Mouse (Mus musculus) hindbrain, postnatal 0 days (tissue): ENCODE data around the gene Gm5485. TPM values are rescaled to one million over a fixed set of nuclear protein-coding genes. Genes with fewer than 3 reads are reported as not detected.
A peak's percentile ranks its signal among the peaks of the same experiment; 100 is the strongest.

Source experiments
- ATAC-seq: fragments of 200-750 bp; cut with Nextera tagmentation; 2 replicates; pipeline ENCODE4 v1.8.0; 2017; ENCODE audit warnings: mild to moderate bottlenecking, moderate TSS enrichment, moderate library complexity
- DNase-seq: peaks from one replicate; pipeline ENCODE4 v3.0.0-alpha.2; 2015; ENCODE audit warnings: low spot score
- H3K27ac ChIP-seq: fragments of 300-500 bp; sonication (generic); 2 replicates; pipeline ENCODE4 v1.5.1; 2014; ENCODE audit warnings: mild to moderate bottlenecking
- H3K27me3 ChIP-seq: fragments of 300-500 bp; sonication (generic); 2 replicates; pipeline ENCODE4 v1.6.1; 2014; ENCODE audit warnings: low read length, mixed read lengths; ENCODE audit not compliant: insufficient read depth
- H3K36me3 ChIP-seq: fragments of 300-500 bp; sonication (generic); 2 replicates; pipeline ENCODE4 v1.6.1; 2014; ENCODE audit warnings: low read length, mixed read lengths; ENCODE audit not compliant: insufficient read depth
- H3K4me1 ChIP-seq: fragments of 300-500 bp; sonication (generic); 2 replicates; pipeline ENCODE4 v1.6.1; 2014; ENCODE audit warnings: antibody characterized with exemption, low read length, mixed read lengths; ENCODE audit not compliant: insufficient read depth
- H3K4me2 ChIP-seq: fragments of 300-500 bp; sonication (generic); 2 replicates; pipeline ENCODE4 v1.6.1; 2014; ENCODE audit warnings: low read depth, mild to moderate bottlenecking, low read length, moderate library complexity, mixed read lengths
- H3K4me3 ChIP-seq: fragments of 300-500 bp; sonication (generic); 2 replicates; pipeline ENCODE4 v1.5.1; 2014; ENCODE audit warnings: low read length
- H3K9ac ChIP-seq: fragments of 300-500 bp; sonication (generic); replicated peaks from 2 replicates; pipeline ENCODE4 v1.6.1; 2014; ENCODE audit warnings: mild to moderate bottlenecking, low read length, moderate library complexity, mixed read lengths
- H3K9me3 ChIP-seq: fragments of 300-500 bp; sonication (generic); 2 replicates; pipeline ENCODE4 v1.6.1; 2016; ENCODE audit warnings: low read length, mixed read lengths
- CTCF ChIP-seq: IDR thresholded peaks from 2 replicates; pipeline ENCODE4 v1.5.1; 2016; ENCODE audit warnings: antibody characterized with exemption, control low read depth, low read depth
- WGBS: fragments of 180-500 bp; shearing (Covaris S2); extraction: QIAGEN DNeasy Blood & Tissue Kit; methylation state at CpG from one replicate; pipeline ENCODE4 v1.1.7; 2014; 5-methylcytosine and 5-hydroxymethylcytosine counted together
- polyA plus RNA-seq: library from polyadenylated mRNA; unstranded; fragments of >200 nt; fragmentation: Nextera tagmentation; extraction: Ambion mirVana; gene quantifications from 2 replicates; pipeline ENCODE4 v1.2.1, GENCODE M21; 2015
- total RNA-seq: library from RNA; depleted of rRNA; stranded (reverse); fragments of >200 nt; gene quantifications from 2 replicates; pipeline ENCODE4 v1.2.3, GENCODE M21; 2014; rRNA removed

Gene Gm5485
- total and polyA plus RNA-seq, 2 experiments from 2014 or later, result not detected

GRCm38 (mm10) chr16:48373711-48374485 lies 38.3 kb downstream of the Gm5485 start:
- H3K27me3 ChIP-seq, result no peaks in the 10 kb centered on the region
- WGBS, result 74% methylated on average over 7 of the region's 7 CpGs

GRCm38 (mm10) chr16:48372461-48372860 lies 39.8 kb downstream of the Gm5485 start:
- DNase-seq, result peak; percentile 72
- H3K27me3 ChIP-seq, result no peaks in the 10 kb centered on the region
- H3K27ac ChIP-seq, result no peak overlapping the region
- H3K4me2 ChIP-seq, result no peak overlapping the region
- H3K9ac ChIP-seq, result no peak overlapping the region
- peak; percentile 92 for ATAC-seq
- TF ChIP-seq CTCF, result no peak
- H3K36me3 ChIP-seq, result no peaks in the 10 kb centered on the region
- H3K4me3 ChIP-seq, result no peak overlapping the region
- 64% methylated on average over 6 of the region's 6 CpGs for WGBS
- H3K9me3 ChIP-seq, result no peaks in the 10 kb centered on the region
- no peaks in the 10 kb centered on the region for H3K4me1 ChIP-seq

More at GRCm38 (mm10) chr16:48373711-48374485, 38.3 kb downstream of the Gm5485 start:
- ATAC-seq, result no peak
- TF ChIP-seq CTCF, result no peak
- H3K4me2 ChIP-seq, result no peak overlapping the region
- H3K4me3 ChIP-seq, result no peak overlapping the region
- H3K9me3 ChIP-seq, result no peaks in the 10 kb centered on the region
- H3K4me1 ChIP-seq, result no peaks in the 10 kb centered on the region
- DNase-seq, result no peak
- H3K9ac ChIP-seq, result no peak overlapping the region
- no peaks in the 10 kb centered on the region for H3K36me3 ChIP-seq
- H3K27ac ChIP-seq, result no peak overlapping the region

- TF ChIP-seq CTCF, result no peak
- no peak overlapping the region for H3K27ac ChIP-seq
- WGBS, result 73% methylated on average over 2 of the region's 2 CpGs
- H3K9me3 ChIP-seq, result no peaks in the 10 kb centered on the region
- H3K4me1 ChIP-seq, result no peaks in the 10 kb centered on the region
- no peaks in the 10 kb centered on the region for H3K36me3 ChIP-seq
- H3K4me3 ChIP-seq, result no peak overlapping the region
- H3K27me3 ChIP-seq, result no peaks in the 10 kb centered on the region
- ATAC-seq (peak; percentile 27; the same call in 1 of the 2 replicates), DNase-seq (no peak)
- H3K9ac ChIP-seq, result no peak overlapping the region
- H3K4me2 ChIP-seq, result no peak overlapping the region
Observed at GRCm38 (mm10) chr16:48368096-48368495, 44.1 kb downstream of the Gm5485 start.

- Histone ChIP-seq H3K27ac (no peak overlapping the region), H3K9me3 (no peaks in the 10 kb centered on the region), H3K27me3 (no peaks in the 10 kb centered on the region), H3K4me3 (no peak overlapping the region), H3K9ac (no peak overlapping the region), H3K36me3 (no peaks in the 10 kb centered on the region), H3K4me2 (no peak overlapping the region), H3K4me1 (no peaks in the 10 kb centered on the region)
- WGBS, result 95% methylated on average over 5 of the region's 5 CpGs
- DNase-seq, result no peak
- TF ChIP-seq CTCF, result peak; percentile 41
- ATAC-seq, result no peak
Observed at GRCm38 (mm10) chr16:48366801-48367200, 45.4 kb downstream of the Gm5485 start.

- ATAC-seq (peak; percentile 89), DNase-seq (peak; percentile 64)
- no peak overlapping the region for H3K4me2 ChIP-seq
- H3K36me3 ChIP-seq, result no peaks in the 10 kb centered on the region
- no peaks in the 10 kb centered on the region for H3K27me3 ChIP-seq
- TF ChIP-seq CTCF, result no peak
- no peaks in the 10 kb centered on the region for H3K4me1 ChIP-seq
- no peaks in the 10 kb centered on the region for H3K9me3 ChIP-seq
- WGBS, result 62% methylated on average over 12 of the region's 12 CpGs
- H3K27ac ChIP-seq, result no peak overlapping the region
- H3K4me3 ChIP-seq, result no peak overlapping the region
- no peak overlapping the region for H3K9ac ChIP-seq
Observed at GRCm38 (mm10) chr16:48360887-48361286, 51.3 kb downstream of the Gm5485 start.

GRCm38 (mm10) chr16:48356417-48356816 lies 55.8 kb downstream of the Gm5485 start:
- WGBS, result 91% methylated on average over 1 of the region's 1 CpGs

GRCm38 (mm10) chr16:48355716-48356115 lies 56.5 kb downstream of the Gm5485 start:
- H3K4me1 ChIP-seq, result no peaks in the 10 kb centered on the region
- H3K27ac ChIP-seq, result no peak overlapping the region
- no peaks in the 10 kb centered on the region for H3K27me3 ChIP-seq
- H3K4me2 ChIP-seq, result no peak overlapping the region
- no peak overlapping the region for H3K4me3 ChIP-seq
- TF ChIP-seq CTCF, result no peak
- ATAC-seq, result no peak
- no peak for DNase-seq
- no peak overlapping the region for H3K9ac ChIP-seq
- no peaks in the 10 kb centered on the region for H3K9me3 ChIP-seq
- WGBS, result 85% methylated on average over 5 of the region's 5 CpGs
- H3K36me3 ChIP-seq, result no peaks in the 10 kb centered on the region

More at GRCm38 (mm10) chr16:48356417-48356816, 55.8 kb downstream of the Gm5485 start:
- Histone ChIP-seq H3K4me3 (no peak overlapping the region), H3K36me3 (no peaks in the 10 kb centered on the region), H3K9me3 (no peaks in the 10 kb centered on the region), H3K27ac (no peak overlapping the region), H3K4me1 (no peaks in the 10 kb centered on the region), H3K27me3 (no peaks in the 10 kb centered on the region), H3K9ac (no peak overlapping the region), H3K4me2 (no peak overlapping the region)
- DNase-seq (no peak), ATAC-seq (no peak)
- no peak for TF ChIP-seq CTCF

Other genes with a start within 250 kb of the Gm5485 start
- gene Dppa4, start 128.7 kb downstream of the Gm5485 start, total RNA-seq, result not detected in 2 replicates
- not detected in 2 replicates for gene Dppa4, start 128.7 kb downstream of the Gm5485 start, polyA plus RNA-seq
- gene Dppa2, start 108.5 kb downstream of the Gm5485 start, total RNA-seq, result 0.26 TPM in 1 of 2 replicates, not detected in the other
- 0.11 TPM in 1 of 2 replicates, not detected in the other for gene Dppa2, start 108.5 kb downstream of the Gm5485 start, polyA plus RNA-seq
- gene Morc1, start 18.8 kb upstream of the Gm5485 start, total RNA-seq, result 0.21 TPM in 1 of 2 replicates, not detected in the other
- gene Morc1, start 18.8 kb upstream of the Gm5485 start, polyA plus RNA-seq, result 0.11 and 0.20 TPM in 2 replicates